Mouse (Mus musculus) heart, postnatal 25 days (tissue): ENCODE measurements around the gene Vwa8. TPM values are rescaled to one million over a fixed set of nuclear protein-coding genes. Genes with fewer than 3 reads are reported as not detected.
"Not testable (repeated sequence)": the region's sequence is repeated elsewhere in the genome, so short reads cannot be mapped to it uniquely, and the experiment has no call there.

ENCODE experiments used
- DNase-seq: peaks from one replicate; pipeline ENCODE4 v3.0.0; 2022; ENCODE audit warnings: low spot score
- intact Hi-C: fragments of 180-260 bp; cut with DNase I; formaldehyde crosslinking; loops from one replicate; pipeline ENCODE4 v1.15.1; 2025
- total RNA-seq, 2 experiments: library from RNA; stranded (reverse); gene quantifications; 2 replicates each; pipeline ENCODE4 v1.2.3; 2021

The Vwa8 gene
- total RNA-seq, 2 experiments from 2014 or later: 140 to 147 TPM

DNA sequence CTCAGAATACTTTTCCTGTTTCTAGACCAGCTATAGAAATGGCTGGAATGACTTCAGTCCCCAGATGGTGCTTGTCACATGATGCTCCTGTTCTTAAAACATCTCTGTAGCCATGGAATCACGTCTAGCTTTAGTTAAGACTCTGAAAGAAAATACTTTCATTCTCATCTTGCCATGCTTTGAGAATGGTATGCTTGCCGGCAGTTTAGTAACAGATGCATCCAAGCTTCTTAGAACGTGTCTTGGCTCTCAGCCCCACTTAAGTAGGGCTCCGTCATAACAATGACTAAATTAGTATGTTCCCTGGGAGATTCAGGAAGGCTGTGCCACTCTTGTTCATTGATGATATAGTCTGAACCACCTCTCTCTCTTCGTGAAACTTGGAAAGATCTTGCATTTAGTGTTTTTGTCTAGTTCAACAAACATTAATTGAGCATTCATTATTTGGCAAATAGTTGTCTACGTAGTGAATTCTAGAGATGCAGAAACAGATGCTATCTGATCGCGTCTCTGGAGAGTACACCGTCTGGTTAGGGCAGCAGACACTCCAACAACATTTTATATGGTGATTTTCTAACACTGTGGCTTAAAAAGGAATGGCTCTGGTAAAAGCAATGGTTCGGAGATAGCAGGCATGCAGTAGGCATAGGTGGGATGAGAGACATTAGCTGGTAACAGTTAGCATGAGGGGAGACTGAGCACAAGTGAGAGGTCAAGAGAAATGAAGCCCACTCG, 93.1 kb downstream of the Vwa8 start:
- DNase-seq: no peak
- intact Hi-C loops: no loop called here

DNA sequence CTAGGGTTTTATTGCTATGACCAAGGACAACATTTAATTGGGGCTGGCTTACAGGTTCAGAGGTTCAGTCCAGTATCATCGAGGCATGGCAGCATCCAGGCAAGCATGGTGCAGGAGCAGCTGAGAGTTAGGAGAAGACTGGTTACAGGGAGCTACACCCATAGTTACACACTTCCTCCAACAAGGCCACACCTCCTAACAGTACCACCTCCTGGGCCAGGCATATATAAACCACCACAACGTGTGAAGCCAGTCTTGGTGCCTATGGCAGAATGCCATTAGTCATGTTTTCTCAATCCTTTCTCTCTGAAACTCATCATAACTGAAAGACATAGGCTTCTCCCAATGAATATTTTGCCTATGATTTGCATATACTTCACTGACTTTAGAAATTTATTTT, 106.9 kb downstream of the Vwa8 start:
- intact Hi-C loops: no loop called here
- no peak for DNase-seq

DNA sequence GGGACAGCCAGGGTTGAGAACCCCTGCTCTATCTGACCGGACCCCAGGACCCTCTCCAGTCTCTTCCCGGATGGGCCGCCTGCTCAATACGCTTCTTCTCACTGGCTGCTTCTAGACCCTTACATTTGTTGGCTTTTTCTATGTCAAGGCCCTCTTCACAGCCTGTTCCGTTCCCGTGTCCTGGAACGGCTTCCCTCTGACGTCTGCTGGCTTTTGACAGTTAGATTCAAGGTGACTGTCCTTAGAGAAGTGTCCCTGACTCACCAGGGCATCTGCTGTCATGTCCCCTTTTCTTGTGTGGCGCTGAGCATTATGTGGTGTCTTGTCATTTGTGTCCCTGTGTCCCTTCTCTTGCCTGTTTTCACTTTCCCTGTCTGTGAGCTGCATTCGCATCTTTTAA, 121.8 kb downstream of the Vwa8 start:
- intact Hi-C loops: no loop called here
- DNase-seq: no peak

DNA sequence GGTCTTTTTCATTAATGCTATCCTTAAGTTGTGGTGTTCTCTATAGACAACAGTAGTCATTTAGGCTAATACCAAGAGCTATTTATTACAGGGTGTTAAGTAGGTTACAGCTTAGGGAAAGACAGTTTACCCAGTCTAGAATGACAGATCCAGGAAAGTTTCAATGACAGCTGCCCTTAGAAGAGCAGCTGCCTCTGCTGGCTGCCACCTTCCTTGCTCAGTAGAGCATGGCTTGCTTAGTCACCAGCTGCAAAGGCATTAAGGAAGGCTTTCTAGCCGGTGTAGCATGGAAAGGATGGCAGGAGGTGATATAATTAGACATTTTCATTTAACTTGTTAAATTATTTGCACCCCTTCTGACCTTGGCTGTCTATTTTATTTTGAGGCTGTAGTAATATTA, 123.6 kb downstream of the Vwa8 start:
- no peak for DNase-seq
- intact Hi-C loops: no loop called here

DNA sequence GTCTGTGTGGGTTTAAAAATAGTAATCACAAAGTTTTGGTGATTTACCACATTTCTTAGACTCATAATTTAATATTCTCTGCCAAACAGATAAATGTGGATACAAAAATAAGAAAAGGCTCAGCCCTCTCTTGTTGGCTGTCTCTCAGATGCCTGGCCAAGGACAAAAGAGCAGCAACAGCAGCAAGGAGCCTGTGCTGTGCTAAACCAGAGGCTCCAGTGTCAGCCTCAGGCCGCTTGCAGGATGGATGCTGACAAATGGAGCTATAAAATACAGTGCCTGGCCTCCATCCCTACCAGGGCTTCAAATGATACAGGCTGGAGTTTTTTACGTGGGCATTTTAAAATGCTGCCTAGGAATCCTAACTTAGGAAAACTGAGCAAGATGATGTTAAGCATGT, 134.3 kb downstream of the Vwa8 start:
- intact Hi-C loops: no loop called here
- DNase-seq: no peak

DNA sequence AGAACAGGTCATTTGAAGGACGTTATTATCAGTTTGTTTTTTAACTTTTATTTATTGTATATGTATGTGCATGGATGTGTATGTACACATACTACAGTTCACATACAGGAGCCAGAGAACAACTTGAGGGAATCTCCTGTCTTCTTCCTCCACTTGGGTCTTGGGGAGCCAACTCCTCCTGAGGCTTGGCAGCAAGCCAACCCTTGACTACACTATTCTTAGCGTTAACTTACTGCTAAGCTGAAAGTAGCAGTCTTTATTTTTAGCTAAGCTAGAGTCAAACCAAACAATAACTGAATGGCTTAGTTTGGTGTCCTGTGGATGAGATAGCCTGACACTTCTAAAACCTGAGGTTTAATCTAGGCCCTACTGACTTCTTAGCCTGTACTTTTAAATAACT, 135.4 kb downstream of the Vwa8 start:
- no peak for DNase-seq
- intact Hi-C loops: no loop called here

DNA sequence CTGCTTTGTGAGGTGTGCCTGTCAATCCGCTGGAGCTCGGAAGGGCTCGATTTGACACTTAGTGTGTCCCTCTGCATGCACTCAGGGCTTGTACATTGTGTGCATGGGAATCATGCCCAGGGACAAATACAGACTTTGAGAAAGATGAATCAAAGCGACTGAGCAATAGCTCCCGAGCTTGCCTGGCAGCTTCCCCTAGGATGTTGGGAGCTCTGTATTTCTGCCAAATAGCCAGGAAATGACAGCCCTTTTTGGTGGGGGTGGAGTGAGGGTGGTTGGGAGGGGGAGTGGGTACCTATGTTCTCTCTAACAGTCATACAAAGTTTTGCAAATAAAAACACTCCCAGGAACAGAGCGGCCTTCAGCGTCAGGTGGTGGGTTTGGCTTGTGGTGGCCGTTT, 138.7 kb downstream of the Vwa8 start:
- no peak for DNase-seq
- intact Hi-C loops: no loop called here

DNA sequence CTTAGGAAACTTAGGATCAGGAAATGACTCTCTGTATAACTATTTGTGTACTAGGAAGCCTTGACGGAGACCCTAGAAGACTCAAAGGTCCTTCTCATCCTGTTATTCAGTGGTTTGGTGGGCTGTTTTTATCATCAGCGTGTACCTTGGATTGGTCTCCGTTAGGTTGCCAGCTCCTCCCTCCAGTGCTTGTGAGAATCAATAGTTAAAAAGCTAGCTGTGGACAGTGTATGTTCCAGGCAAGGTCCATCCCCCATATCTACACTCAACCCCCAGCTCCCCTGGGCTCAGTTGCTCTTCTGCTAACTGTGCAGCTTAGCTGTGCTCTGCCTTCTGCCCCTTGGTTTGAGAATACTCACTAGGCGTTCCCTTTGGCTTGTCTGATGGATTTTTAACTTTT, 143.6 kb downstream of the Vwa8 start:
- intact Hi-C loops: no loop called here
- no peak for DNase-seq

DNA sequence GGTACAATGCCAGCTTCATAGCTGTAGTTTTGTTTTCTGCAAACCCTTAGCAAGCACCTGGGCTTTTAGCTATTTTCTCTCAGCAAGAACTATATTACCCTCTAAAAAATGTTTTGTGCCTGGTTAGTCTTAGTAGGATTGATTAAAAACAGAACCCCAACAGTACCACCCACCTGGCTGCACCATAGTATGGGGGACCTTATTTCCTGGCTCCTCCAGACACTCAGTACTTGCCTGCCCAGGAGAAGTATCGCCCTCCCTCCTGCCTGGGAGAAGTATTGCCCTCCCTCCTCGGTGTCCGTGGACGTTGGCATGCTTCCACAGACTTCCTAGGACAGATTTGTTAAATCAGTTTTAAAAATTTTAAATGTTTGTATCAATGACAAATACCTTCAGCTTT, 144.7 kb downstream of the Vwa8 start:
- intact Hi-C loops: no loop called here
- DNase-seq: no peak

DNA sequence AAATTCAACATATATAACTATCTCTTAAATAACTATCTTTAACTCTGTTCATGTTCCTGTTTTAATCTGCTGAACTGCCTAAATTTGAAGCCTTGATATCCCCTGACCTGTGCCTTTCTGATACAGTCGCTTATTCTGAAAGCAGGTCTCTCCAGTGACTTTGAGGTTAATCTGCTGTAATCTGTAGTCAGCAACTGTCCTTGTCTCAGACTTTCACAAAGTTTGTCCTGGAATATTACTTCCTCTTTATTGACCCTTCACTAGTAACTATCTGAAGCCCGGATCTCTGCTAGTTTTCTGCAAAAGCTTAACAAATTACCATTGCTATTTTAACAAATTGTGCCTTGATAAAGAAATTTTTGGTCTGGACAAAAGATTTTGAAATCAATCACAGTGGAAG, 147.5 kb downstream of the Vwa8 start:
- intact Hi-C loops: no loop called here
- no peak for DNase-seq

DNA sequence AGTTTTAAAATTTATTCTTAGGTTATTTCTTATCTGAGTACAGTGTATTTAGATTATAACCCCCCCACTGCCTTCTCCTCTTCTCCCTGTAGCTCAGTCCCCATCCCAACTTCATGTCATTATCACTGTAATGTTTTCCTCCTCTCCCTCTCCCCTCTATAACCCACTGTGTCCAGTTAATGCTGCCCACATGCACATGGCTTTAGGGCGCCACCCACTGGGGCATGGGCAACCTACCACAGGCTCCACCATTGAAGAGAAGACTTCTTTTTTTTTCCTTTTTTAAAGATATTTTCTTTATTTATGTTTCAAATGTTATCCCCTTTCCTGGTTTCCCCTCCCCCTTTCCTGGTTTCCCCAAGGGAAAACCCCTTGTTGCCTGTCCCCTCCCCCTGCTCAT, 154.7 kb downstream of the Vwa8 start:
- intact Hi-C loops: loop anchor here (5.0 kb wide), 1 partner anchor 336 kb away; no protein-coding TSS in a partner anchor
- DNase-seq: no peak

DNA sequence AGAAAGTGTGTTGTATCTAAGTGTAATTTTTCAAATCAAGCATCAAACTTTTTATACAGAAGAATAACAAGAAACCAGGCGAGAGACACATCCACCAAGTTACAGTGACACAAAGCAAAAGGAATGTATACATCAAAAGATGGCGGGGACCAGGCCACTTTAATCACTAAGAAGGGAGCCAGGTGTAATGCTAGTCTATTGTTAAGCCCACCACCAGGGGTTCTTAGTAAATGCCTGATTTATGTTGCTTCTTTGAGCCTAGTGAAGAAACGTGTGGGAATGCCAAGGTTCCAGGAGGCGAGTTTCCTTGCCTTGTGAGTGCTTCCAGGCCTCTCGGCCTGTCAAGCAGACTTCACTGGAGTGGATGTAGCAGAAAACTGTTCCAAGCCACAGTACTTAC, 168.9 kb downstream of the Vwa8 start:
- DNase-seq, intact Hi-C loops: not testable (repeated sequence)

DNA sequence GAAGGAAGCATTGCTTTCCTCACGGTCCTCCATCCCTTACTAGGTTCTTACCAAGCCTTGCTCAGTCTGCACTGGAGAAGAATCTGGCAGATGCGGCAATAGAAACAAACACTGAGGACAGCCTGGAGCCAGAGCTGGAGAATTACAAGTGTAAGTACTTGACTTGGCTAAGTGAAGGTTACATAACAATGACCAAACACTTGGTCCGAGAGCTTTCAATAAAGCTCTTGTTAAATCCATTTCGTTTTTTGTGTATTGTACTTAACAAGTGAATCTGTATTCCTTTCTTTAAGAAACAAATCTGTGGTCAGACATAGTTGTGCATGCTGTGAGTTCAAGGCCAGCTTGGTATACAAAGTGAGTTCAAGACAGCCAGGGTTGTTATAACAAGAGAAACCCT, 169.7 kb downstream of the Vwa8 start:
- no peak for DNase-seq
- intact Hi-C loops: no loop called here

DNA sequence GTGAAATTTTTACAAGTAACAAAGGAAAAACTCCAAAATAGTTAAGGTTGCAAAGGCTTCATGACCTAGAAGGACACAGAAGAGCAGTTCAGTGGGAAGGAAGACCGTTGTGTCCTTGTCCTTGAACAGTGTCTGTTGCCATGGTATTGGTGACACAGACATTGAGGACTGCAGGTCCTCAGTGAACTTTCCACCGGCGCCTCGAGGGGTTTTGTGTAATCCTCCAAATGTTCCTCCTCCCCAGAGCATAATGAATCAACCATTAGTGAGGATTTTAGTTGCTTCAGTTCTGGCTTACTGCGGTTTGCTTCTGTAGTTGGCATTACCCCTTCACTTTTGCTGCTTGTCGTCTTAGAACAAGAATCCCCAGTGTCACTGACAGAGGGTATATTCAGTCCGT, 172.9 kb downstream of the Vwa8 start:
- intact Hi-C loops: no loop called here
- DNase-seq: no peak

DNA sequence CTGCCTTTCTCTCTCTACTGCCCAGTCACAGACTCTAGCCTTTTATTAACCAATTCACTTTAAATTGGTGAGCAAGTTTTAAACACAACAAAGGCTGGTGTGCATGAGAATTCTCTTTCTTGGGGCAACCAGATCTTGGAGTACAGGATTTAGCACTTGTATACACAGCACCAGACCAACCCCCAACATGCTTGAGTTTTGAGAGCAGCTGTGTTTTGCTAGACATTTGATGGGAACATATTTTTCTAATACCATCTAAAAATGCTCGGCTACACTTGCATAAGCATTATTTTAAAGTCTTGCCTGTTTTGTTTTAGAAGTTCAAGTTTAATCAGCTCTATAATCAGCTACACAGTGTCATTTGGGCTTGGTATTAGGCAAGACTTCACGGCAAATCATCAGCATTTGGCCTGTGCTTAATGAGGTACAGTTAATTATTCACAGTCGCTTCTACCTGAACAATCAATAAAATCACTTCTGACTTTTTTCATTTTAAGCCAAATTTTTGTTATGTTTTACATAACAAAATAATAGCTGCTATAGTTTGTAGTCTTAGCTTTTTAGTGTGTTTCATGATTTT, 180.2 kb downstream of the Vwa8 start:
- intact Hi-C loops: no loop called here

DNA sequence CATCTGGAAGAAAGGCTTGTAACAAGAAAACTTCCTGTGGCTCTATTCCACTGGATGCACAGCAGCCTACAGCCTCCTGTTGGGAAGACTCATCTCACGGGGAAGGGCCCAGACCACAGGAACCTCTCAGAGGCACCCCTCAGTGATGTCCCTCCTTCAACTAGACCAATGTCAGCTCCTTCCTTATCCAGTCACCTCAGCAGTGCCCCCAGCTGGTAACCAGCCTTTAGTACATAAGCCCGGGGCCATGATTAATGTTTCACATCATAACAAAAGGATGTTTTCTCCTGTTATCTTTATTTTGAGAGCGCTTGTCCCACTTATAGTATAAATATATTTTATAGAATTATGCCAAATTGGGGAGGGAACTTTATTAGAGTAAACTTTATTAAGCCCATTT, 181.9 kb downstream of the Vwa8 start:
- intact Hi-C loops: no loop called here
- no peak for DNase-seq

More for the DNA sequence above, 180.2 kb downstream of the Vwa8 start:
- no peak for DNase-seq

DNA sequence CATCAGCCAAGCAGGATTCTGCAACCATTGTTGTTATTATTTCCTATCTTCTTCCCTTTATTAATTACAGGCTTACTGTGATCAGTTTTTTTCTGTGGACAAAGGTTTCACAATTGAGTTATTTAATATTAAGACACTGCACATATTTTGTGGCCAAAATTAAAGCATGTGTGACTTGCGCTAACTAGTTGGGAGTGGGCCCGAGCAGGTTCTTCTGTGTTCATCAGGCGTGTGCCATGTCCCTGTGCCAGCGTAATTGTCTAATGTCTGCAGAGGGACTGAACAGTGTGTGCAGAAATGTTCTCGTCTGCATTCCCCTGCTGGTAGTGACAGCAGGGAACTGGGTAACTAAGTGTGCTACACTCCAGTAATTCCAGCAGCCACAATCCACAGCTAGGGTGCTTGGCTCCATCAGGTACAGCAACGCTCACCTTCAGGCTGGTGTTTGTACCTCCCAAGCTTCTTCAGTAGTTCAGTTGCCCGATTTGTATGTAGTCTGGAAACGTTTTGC, 182.4 kb downstream of the Vwa8 start:
- intact Hi-C loops: no loop called here
- no peak for DNase-seq

DNA sequence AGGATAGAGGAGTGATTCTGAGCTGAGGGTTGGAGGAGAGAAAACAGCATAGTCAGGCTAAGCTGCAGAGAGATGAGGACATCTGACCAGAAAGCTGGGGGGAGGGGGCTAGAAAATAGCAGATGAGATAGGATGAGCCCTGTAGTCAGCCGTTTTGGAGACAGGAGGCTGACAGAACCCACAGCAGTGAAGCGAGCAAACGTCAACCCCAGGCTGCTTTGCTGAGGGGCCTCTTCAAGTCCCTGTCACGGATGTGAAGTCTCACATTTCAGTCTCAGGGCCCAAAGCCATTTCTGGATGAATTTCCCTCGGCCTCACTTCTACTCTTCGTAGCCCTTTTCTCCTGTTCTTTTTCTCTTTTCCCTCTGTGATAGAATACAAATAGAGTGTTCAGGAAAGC, 184.5 kb downstream of the Vwa8 start:
- no peak for DNase-seq
- intact Hi-C loops: no loop called here

DNA sequence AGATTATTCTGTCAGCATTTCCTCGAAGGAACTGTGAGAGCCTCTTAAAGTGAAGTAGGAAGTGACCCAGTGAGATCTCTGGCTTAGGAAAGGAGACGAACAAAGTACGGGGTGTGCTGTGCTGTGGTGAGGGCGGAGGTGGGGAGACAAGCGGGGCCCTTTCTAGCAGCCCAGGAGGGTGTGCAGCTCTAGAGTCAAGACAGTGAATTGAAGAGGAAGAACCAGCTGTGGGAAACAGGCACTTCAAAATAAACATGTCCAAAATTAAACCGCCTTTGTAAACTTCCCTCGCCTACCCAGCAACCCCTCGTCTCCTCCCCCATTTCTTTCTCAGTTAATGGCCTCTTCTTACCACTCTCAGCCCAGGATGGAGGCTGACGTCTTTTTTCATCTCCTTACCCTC, 185.7 kb downstream of the Vwa8 start:
- DNase-seq: no peak
- intact Hi-C loops: no loop called here

DNA sequence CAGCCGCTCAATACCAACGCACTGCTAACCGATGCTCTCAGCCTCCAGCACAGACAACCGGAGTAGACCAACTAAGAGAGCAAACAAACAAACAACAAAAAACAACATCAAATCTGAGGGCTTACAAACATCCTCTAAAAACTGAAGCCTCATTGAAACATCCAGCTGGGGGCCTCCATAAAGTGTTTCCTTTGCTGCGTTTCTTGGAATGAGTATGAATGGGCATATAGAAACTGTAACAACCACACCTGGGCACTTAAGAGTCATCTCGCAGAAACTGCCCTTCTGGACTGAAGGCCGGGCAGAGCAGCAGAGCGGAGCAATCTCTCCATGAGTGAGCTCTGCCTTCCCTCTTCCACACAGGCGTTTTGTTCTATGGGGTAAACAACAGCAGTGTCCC, 186.7 kb downstream of the Vwa8 start:
- DNase-seq: no peak
- intact Hi-C loops: no loop called here

DNA sequence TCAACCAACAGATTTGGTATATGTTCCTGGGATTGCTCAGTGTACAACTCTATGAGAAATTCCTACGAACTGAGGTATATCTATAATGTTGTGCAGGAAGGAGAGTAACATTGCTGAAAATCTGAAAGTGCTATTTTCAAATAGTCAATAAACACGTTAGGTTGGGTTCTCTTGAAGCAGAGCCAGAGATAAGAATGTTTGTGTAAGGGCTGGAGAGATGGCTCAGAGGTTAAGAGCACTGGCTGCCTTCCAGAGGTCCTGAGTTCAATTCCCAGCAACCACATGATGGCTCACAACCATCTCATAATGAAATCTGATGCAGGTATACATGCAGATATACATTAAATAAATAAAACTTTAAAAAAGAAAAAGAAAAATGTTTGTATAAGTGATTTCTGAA, 198.3 kb downstream of the Vwa8 start:
- no peak for DNase-seq
- intact Hi-C loops: no loop called here

DNA sequence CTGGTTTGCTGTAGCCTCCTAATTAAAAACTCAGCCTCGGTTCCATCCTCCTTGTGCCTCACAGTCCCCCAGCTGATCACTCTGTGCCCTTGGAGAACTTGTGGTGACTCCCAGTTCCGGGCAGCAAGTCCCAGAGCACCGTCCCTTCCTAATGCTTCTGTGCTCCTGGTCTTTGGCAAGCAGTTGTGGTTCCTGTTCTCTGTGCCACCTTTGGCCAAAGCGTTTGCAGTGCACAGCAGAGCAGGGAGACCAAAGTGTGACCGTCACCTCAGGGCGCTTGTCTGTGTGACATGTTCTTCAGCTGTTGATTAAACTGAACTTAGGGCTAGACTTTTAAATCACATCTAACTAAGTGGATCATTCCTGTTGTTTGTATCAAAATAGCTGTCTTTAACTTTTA, 199.1 kb downstream of the Vwa8 start:
- intact Hi-C loops: no loop called here
- DNase-seq: no peak
